Mouse (Mus musculus): ENCODE measurements around the gene Pald1.

DNA sequence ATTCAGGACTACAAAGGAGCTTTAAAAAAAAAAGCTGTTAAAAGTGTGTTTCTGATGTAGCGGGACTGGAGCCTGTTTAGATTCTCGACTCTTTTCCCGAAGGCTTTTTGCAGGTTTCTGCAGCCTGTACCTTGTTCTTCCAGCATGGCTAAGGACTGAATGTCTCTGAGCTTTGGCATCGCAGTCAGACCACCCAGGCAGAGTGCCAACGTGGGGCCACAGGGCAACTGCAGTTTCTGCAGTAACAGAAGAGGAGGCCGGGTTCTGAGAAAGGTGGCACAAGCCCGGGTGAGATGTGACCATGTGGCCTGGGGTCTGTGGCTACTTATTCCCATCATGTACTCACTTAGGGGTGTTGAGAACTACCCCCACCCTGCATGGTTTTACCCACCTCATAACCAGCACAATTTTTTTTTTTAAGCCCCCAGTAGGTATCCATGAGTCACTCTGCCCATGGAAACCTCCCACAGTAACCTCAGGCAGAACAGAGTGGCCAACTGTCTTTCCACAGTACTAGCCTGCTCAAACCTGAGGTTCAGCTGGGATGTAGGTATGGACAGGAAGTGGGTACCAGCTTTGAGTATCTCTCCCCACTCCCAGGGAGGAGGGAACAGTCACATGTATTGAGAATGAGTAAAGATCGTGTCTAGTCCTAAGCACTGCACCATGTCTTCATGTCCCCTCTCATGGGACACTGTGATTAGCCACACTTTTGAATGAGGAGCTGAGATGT is 86.5 kb downstream of the Pald1 start:
- no peak for TF ChIP-seq CTCF (IDR thresholded peaks at IDR 0.05; ENCODE audit: low read depth)
- no peak for TF ChIP-seq EP300 (IDR thresholded peaks at IDR 0.05; ENCODE audit: low read depth)
